Mouse (Mus musculus): ENCODE results near the gene Fubp3. TPM values are rescaled to one million over a fixed set of nuclear protein-coding genes. Genes with fewer than 3 reads are reported as not detected.

Fubp3 gene
- total and polyA plus RNA-seq, 2 experiments from 2014 or later: 25.3 to 42.0 TPM

DNA sequence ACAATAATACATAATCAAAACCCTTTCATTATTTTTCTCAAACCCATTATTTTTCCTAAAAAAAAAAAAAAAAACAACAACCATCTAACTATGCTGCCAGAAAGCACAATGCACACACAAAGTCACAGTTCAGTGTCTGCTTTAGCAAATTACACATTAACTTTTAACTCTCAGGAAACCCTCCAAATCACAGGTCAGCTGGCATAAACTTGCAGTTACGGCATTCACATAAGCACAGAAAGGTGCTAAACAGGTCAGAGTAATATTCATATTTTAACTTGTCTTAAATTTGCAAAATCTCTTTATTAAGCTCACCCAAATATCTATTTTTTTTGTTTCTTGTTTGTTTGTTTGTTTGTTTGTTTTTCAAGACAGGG lies 91.3 kb downstream of the Fubp3 start:
- ATAC-seq (ENCODE audit: low FRiP score) (no peak), DNase-seq (ENCODE audit: low spot score) (no peak)
- Histone ChIP-seq H3K4me2 (ENCODE audit: low read depth, low read length, poor library complexity, severe bottlenecking) (no peak overlapping the region), H3K4me1 (ENCODE audit: insufficient read depth, low read length) (no peaks in the 10 kb centered on the region), H3K36me3 (ENCODE audit: insufficient read depth, low read length) (no peaks in the 10 kb centered on the region), H3K27ac (ENCODE audit: low read depth, low read length) (no peak overlapping the region), H3K27me3 (ENCODE audit: insufficient read depth, low read length) (peaks cover 3% of the 10 kb centered on the region; the same call in 1 of the 2 replicates), H3K4me3 (ENCODE audit: low read depth, low read length) (no peak overlapping the region), H3K9ac (replicated peaks; ENCODE audit: low read length, poor library complexity, severe bottlenecking) (no peak overlapping the region), H3K9me3 (ENCODE audit: low read length) (no peaks in the 10 kb centered on the region)
- TF ChIP-seq CTCF (IDR thresholded peaks at IDR 0.05): no peak
- WGBS: 89% methylated on average over 1 of the region's 1 CpGs

Small RNA genes lying within 50 kb of the gene (microRNA-seq; reads per million reads assigned to microRNA genes)
- 1.7 reads per million for gene Mir6998 (ENCODE audit: borderline number of aligned reads)

Other genes starting within 250 kb of the Fubp3 start
- 17.4 and 24.9 TPM in 2 replicates for gene Ass1, start 102.4 kb upstream of the Fubp3 start, total RNA-seq (2014; rRNA removed)
- gene Ass1, start 102.4 kb upstream of the Fubp3 start, polyA plus RNA-seq (2015; fragmentation: Nextera tagmentation; extraction: Ambion mirVana): 26.4 and 30.3 TPM in 2 replicates
- 0.99 and 1.4 TPM in 2 replicates for gene Prdm12, start 67.4 kb downstream of the Fubp3 start, total RNA-seq (2014; rRNA removed)
- 1.9 and 2.4 TPM in 2 replicates for gene Prdm12, start 67.4 kb downstream of the Fubp3 start, polyA plus RNA-seq (2015; fragmentation: Nextera tagmentation; extraction: Ambion mirVana)
- gene Exosc2, start 98.1 kb downstream of the Fubp3 start, total RNA-seq (2014; rRNA removed): 26.7 and 27.4 TPM in 2 replicates
- gene Exosc2, start 98.1 kb downstream of the Fubp3 start, polyA plus RNA-seq (2015; fragmentation: Nextera tagmentation; extraction: Ambion mirVana): 32.2 and 36.8 TPM in 2 replicates
- gene Abl1, start 115.7 kb downstream of the Fubp3 start, total RNA-seq (2014; rRNA removed): 44.9 and 50.1 TPM in 2 replicates
- gene Abl1, start 115.7 kb downstream of the Fubp3 start, polyA plus RNA-seq (2015; fragmentation: Nextera tagmentation; extraction: Ambion mirVana): 13.1 and 13.8 TPM in 2 replicates
- 0.19 TPM in 1 of 2 replicates, not detected in the other for gene Qrfp, start 237.9 kb downstream of the Fubp3 start, total RNA-seq (2014; rRNA removed)
- 0.07 and 0.20 TPM in 2 replicates for gene Qrfp, start 237.9 kb downstream of the Fubp3 start, polyA plus RNA-seq (2015; fragmentation: Nextera tagmentation; extraction: Ambion mirVana)